Mouse (Mus musculus): Measurements from ENCODE around the gene Dgkg. TPM values are rescaled to one million over a fixed set of nuclear protein-coding genes. Genes with fewer than 3 reads are reported as not detected.

Gene Dgkg
- polyA plus RNA-seq, 1 experiment from 2014 or later, result 0.86 TPM

DNA sequence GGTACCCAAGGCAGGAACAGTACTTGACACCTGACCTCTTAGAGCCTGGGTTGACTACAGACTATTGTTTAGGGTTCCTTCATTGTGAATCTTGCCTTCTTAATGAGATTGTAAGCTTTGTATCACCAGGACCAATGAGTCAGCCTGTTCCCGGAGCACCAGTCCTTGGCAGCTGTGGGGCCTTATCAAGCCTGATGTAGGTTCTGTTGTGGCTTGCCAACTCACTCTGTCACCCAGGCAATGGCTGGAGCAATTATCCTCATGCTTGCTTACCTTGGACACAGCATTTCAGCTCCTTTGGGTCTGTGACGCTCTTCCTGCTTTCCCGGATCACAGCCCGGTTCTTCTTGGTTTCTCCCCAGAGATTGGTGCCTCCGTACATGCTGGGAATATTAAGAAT is 157.1 kb downstream of the Dgkg start:
- H3K9ac ChIP-seq (ENCODE audit: low read depth, low read length), result no peak overlapping the region
- H3K4me3 ChIP-seq (ENCODE audit: low read depth, low read length), result no peak overlapping the region
- H3K36me3 ChIP-seq (ENCODE audit: control insufficient read depth, insufficient read depth, low read length), result no peaks in the 10 kb centered on the region
- 84% methylated on average over 5 of the region's 5 CpGs for WGBS
- no peaks in the 10 kb centered on the region for H3K27me3 ChIP-seq (replicated peaks; ENCODE audit: control insufficient read depth, insufficient read depth, low read length)
- H3K4me1 ChIP-seq (replicated peaks; ENCODE audit: control insufficient read depth, insufficient read depth, low read length), result peaks cover 11% of the 10 kb centered on the region
- no peaks in the 10 kb centered on the region for H3K9me3 ChIP-seq (ENCODE audit: control insufficient read depth, low read length)
- no peak overlapping the region for H3K27ac ChIP-seq (ENCODE audit: low read depth, low read length)
- ATAC-seq (replicated peaks; ENCODE audit: low FRiP score) (no peak), DNase-seq (ENCODE audit: low spot score) (no peak)
- no peak overlapping the region for H3K4me2 ChIP-seq

- no peak overlapping the region for H3K4me3 ChIP-seq (ENCODE audit: low read depth, low read length)
- ATAC-seq (replicated peaks; ENCODE audit: low FRiP score) (no peak), DNase-seq (ENCODE audit: low spot score) (no peak)
- H3K9me3 ChIP-seq (ENCODE audit: control insufficient read depth, low read length), result no peaks in the 10 kb centered on the region
- no peak overlapping the region for H3K9ac ChIP-seq (ENCODE audit: low read depth, low read length)
- no peaks in the 10 kb centered on the region for H3K36me3 ChIP-seq (ENCODE audit: control insufficient read depth, insufficient read depth, low read length)
- no peaks in the 10 kb centered on the region for H3K27me3 ChIP-seq (replicated peaks; ENCODE audit: control insufficient read depth, insufficient read depth, low read length)
- 80% methylated on average over 3 of the region's 3 CpGs for WGBS
- no peak overlapping the region for H3K4me2 ChIP-seq
- peaks cover 11% of the 10 kb centered on the region for H3K4me1 ChIP-seq (replicated peaks; ENCODE audit: control insufficient read depth, insufficient read depth, low read length)
- H3K27ac ChIP-seq (ENCODE audit: low read depth, low read length), result no peak overlapping the region
Measured at GRCm38 (mm10) chr16:22499447-22499846, 157.6 kb downstream of the Dgkg start.

DNA sequence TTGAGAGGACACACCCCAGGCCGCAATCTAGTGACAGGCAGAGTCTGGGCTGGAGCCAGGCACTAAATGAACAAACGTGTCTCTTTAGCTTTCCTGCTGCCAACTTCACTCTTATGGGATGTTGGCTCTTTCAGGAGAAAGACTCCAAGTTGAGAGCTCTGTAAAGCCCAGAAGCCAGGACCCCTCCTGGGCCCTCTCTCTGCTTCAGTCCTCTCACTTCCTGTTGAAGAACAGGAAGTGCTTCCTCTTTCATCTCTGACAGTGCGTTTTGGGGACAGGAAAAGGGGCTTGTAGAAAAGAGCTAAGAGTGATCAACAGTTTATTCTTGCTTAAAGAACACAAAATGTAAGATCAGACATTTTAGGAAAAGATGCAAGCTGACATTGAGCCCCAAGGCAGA is 159.0 kb downstream of the Dgkg start:
- Histone ChIP-seq H3K9ac (ENCODE audit: low read depth, low read length) (no peak overlapping the region), H3K36me3 (ENCODE audit: control insufficient read depth, insufficient read depth, low read length) (no peaks in the 10 kb centered on the region), H3K4me3 (ENCODE audit: low read depth, low read length) (no peak overlapping the region), H3K27me3 (replicated peaks; ENCODE audit: control insufficient read depth, insufficient read depth, low read length) (no peaks in the 10 kb centered on the region), H3K4me1 (replicated peaks; ENCODE audit: control insufficient read depth, insufficient read depth, low read length) (no peaks in the 10 kb centered on the region), H3K27ac (ENCODE audit: low read depth, low read length) (no peak overlapping the region), H3K9me3 (ENCODE audit: control insufficient read depth, low read length) (no peaks in the 10 kb centered on the region), H3K4me2 (no peak overlapping the region)
- ATAC-seq (replicated peaks; ENCODE audit: low FRiP score) (no peak), DNase-seq (ENCODE audit: low spot score) (no peak)
- WGBS, result 51% methylated on average over 3 of the region's 3 CpGs

- Histone ChIP-seq H3K4me1 (replicated peaks; ENCODE audit: control insufficient read depth, insufficient read depth, low read length) (no peaks in the 10 kb centered on the region), H3K27ac (ENCODE audit: low read depth, low read length) (no peak overlapping the region), H3K27me3 (replicated peaks; ENCODE audit: control insufficient read depth, insufficient read depth, low read length) (no peaks in the 10 kb centered on the region), H3K4me3 (ENCODE audit: low read depth, low read length) (no peak overlapping the region), H3K9me3 (ENCODE audit: control insufficient read depth, low read length) (no peaks in the 10 kb centered on the region), H3K4me2 (no peak overlapping the region), H3K36me3 (ENCODE audit: control insufficient read depth, insufficient read depth, low read length) (no peaks in the 10 kb centered on the region), H3K9ac (ENCODE audit: low read depth, low read length) (no peak overlapping the region)
- WGBS, result 63% methylated on average over 5 of the region's 5 CpGs
- DNase-seq (ENCODE audit: low spot score), result no peak
- no peak for ATAC-seq (replicated peaks; ENCODE audit: low FRiP score)
Measured at GRCm38 (mm10) chr16:22495259-22495658, 161.8 kb downstream of the Dgkg start.

DNA sequence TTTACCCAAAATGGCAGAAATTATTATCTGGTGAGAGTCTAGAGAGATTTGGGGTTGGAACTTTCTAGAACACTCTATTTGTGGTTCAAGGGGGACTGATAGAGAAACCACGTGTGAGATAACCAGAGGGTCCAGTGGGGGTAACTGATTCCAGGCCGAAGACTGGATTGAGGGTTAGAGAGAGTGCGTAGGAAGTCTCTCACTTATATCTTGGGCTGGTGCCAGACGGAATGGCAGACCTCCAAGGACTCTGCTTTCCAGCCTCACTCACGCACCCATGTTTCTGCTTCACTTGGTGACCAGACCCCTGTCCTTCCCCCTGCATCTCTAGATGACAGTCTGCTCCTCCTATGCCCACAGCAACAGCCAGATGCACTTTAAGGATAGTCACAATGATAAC is 162.2 kb downstream of the Dgkg start:
- Histone ChIP-seq H3K4me2 (no peak overlapping the region), H3K36me3 (ENCODE audit: control insufficient read depth, insufficient read depth, low read length) (no peaks in the 10 kb centered on the region), H3K4me3 (ENCODE audit: low read depth, low read length) (no peak overlapping the region), H3K4me1 (replicated peaks; ENCODE audit: control insufficient read depth, insufficient read depth, low read length) (no peaks in the 10 kb centered on the region), H3K9ac (ENCODE audit: low read depth, low read length) (no peak overlapping the region), H3K27ac (ENCODE audit: low read depth, low read length) (no peak overlapping the region), H3K27me3 (replicated peaks; ENCODE audit: control insufficient read depth, insufficient read depth, low read length) (no peaks in the 10 kb centered on the region), H3K9me3 (ENCODE audit: control insufficient read depth, low read length) (no peaks in the 10 kb centered on the region)
- DNase-seq (ENCODE audit: low spot score) (no peak), ATAC-seq (replicated peaks; ENCODE audit: low FRiP score) (no peak)
- WGBS, result 56% methylated on average over 5 of the region's 5 CpGs

DNA sequence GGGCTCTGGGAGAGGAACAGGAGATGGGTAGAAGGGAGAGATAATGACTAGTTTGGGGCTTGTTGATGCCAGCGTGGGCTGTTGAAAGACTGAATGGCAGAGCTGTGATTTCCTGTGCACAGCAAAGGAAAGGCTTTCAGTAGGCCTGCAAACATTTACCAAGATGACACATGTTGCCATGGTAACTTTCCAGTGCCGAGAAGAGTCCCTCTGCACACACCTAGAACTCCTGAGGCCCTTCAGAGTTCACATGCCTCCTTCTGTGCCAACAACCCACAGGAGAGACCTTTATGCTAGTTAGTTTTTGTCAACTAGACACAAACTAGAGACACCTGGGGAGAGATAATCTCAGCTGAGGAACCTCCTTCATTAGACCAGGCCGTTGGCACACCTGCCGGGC is 163.6 kb downstream of the Dgkg start:
- H3K4me1 ChIP-seq (replicated peaks; ENCODE audit: control insufficient read depth, insufficient read depth, low read length), result no peaks in the 10 kb centered on the region
- H3K36me3 ChIP-seq (ENCODE audit: control insufficient read depth, insufficient read depth, low read length), result no peaks in the 10 kb centered on the region
- ATAC-seq (replicated peaks; ENCODE audit: low FRiP score), result no peak

DNA sequence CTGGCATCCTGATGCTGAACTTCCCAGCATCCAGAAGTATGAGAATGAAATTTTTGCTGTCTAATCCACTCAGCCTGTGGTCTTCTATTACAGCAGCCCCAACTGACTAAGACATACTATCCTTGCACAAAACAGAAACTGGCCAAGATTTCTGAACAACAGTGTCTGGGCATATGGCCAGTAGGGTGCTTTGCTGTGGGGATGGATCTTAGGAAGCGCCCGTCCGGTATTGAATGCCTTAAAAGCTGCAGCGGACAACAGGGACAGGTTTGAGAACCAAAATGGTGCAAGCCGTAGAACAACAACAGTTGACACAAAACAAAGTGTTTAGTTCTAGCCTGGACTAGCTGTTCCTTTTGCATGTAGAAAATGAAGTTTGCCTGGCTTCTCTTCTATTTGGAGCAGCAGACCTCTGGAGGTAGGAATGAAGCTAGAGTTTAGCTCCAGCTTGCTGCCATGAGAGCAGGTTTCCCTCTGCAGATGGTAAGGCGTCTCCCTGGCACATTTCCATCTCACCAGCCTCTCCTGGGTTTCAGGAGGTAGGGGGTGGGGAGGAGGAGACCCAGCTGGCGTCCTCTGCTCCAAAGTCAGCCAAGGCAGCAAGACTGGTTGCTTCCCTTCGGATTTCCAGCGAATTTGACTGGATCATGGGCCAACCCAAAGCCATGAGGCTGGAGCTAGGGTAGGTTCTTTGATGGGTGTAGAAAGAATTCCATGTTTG is 165.4 kb downstream of the Dgkg start:
- H3K27me3 ChIP-seq (replicated peaks; ENCODE audit: control insufficient read depth, insufficient read depth, low read length), result no peaks in the 10 kb centered on the region
- no peak overlapping the region for H3K4me2 ChIP-seq
- no peaks in the 10 kb centered on the region for H3K36me3 ChIP-seq (ENCODE audit: control insufficient read depth, insufficient read depth, low read length)
- DNase-seq (ENCODE audit: low spot score), result no peak
- no peak overlapping the region for H3K4me3 ChIP-seq (ENCODE audit: low read depth, low read length)
- no peak for ATAC-seq (replicated peaks; ENCODE audit: low FRiP score)
- H3K27ac ChIP-seq (ENCODE audit: low read depth, low read length), result no peak overlapping the region
- H3K9ac ChIP-seq (ENCODE audit: low read depth, low read length), result no peak overlapping the region
- no peaks in the 10 kb centered on the region for H3K9me3 ChIP-seq (ENCODE audit: control insufficient read depth, low read length)
- H3K4me1 ChIP-seq (replicated peaks; ENCODE audit: control insufficient read depth, insufficient read depth, low read length), result no peaks in the 10 kb centered on the region
- 81% methylated on average over 9 of the region's 9 CpGs for WGBS

More for the DNA sequence above, 163.6 kb downstream of the Dgkg start:
- Histone ChIP-seq H3K27me3 (replicated peaks; ENCODE audit: control insufficient read depth, insufficient read depth, low read length) (no peaks in the 10 kb centered on the region), H3K4me3 (ENCODE audit: low read depth, low read length) (no peak overlapping the region), H3K9ac (ENCODE audit: low read depth, low read length) (no peak overlapping the region), H3K27ac (ENCODE audit: low read depth, low read length) (no peak overlapping the region), H3K9me3 (ENCODE audit: control insufficient read depth, low read length) (no peaks in the 10 kb centered on the region), H3K4me2 (no peak overlapping the region)
- no peak for DNase-seq (ENCODE audit: low spot score)
- WGBS, result 73% methylated on average over 4 of the region's 4 CpGs

DNA sequence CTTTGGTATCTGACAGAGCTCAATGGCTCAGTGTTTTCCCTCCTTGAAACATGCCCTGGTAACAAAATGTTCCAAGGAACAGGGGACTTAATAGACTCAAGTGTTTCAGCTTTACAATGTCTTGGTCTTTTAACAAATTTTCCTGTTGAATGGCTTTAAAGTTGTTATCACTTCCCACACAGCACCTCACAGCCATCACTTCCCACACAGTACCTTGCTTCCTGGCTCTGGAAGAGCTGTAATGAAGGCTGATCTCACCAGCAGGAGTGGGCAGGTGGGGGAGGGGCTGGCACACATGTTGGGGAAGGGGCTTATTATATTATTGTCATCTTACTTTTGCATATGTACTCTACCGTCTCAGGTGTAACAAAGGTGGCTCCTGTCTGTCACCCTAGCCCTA is 173.1 kb downstream of the Dgkg start:
- no peak for ATAC-seq (replicated peaks; ENCODE audit: low FRiP score)
- H3K9me3 ChIP-seq (ENCODE audit: control insufficient read depth, low read length), result no peaks in the 10 kb centered on the region
- 76% methylated on average over 1 of the region's 1 CpGs for WGBS
- H3K36me3 ChIP-seq (ENCODE audit: control insufficient read depth, insufficient read depth, low read length), result no peaks in the 10 kb centered on the region
- no peak overlapping the region for H3K4me3 ChIP-seq (ENCODE audit: low read depth, low read length)
- no peak overlapping the region for H3K27ac ChIP-seq (ENCODE audit: low read depth, low read length)
- H3K4me2 ChIP-seq, result no peak overlapping the region
- no peak overlapping the region for H3K9ac ChIP-seq (ENCODE audit: low read depth, low read length)
- no peaks in the 10 kb centered on the region for H3K27me3 ChIP-seq (replicated peaks; ENCODE audit: control insufficient read depth, insufficient read depth, low read length)
- H3K4me1 ChIP-seq (replicated peaks; ENCODE audit: control insufficient read depth, insufficient read depth, low read length), result no peaks in the 10 kb centered on the region
- DNase-seq (ENCODE audit: low spot score), result no peak

- Histone ChIP-seq H3K27me3 (replicated peaks; ENCODE audit: control insufficient read depth, insufficient read depth, low read length) (no peaks in the 10 kb centered on the region), H3K27ac (ENCODE audit: low read depth, low read length) (no peak overlapping the region), H3K9me3 (ENCODE audit: control insufficient read depth, low read length) (no peaks in the 10 kb centered on the region), H3K36me3 (ENCODE audit: control insufficient read depth, insufficient read depth, low read length) (no peaks in the 10 kb centered on the region), H3K4me1 (replicated peaks; ENCODE audit: control insufficient read depth, insufficient read depth, low read length) (no peaks in the 10 kb centered on the region), H3K9ac (ENCODE audit: low read depth, low read length) (no peak overlapping the region), H3K4me2 (no peak overlapping the region), H3K4me3 (ENCODE audit: low read depth, low read length) (no peak overlapping the region)
- DNase-seq (ENCODE audit: low spot score) (no peak), ATAC-seq (replicated peaks; ENCODE audit: low FRiP score) (no peak)
- WGBS, result 64% methylated on average over 8 of the region's 8 CpGs
Measured at GRCm38 (mm10) chr16:22479322-22479721, 177.7 kb downstream of the Dgkg start.
